Mouse (Mus musculus): ENCODE measurements around the gene Adrm1. TPM values are rescaled to one million over a fixed set of nuclear protein-coding genes. Genes with fewer than 3 reads are reported as not detected.
"Not testable (repeated sequence)": the region's sequence is repeated elsewhere in the genome, so short reads cannot be mapped to it uniquely, and the experiment has no call there.

Gene Adrm1
- polyA plus RNA-seq, 1 experiment from 2014 or later: 147 TPM

DNA sequence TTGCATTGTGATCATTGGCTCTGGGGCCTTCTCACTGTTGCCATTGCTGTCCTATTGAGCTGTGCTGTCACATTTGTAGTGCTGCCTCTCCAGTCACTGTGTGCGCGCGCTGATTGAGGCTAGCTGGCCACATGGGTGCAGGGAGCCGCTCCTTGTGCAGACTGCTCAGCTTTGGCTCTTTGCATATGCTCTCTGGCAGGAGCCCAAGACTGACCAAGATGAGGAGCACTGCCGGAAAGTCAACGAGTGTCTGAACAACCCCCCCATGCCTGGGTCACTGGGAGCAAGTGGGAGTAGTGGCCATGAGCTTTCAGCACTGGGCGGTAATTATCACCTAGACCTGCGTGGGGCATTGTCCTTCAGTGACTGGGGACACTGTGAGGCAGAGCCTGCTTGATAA lies 2.4 kb downstream of the Adrm1 start:
- not testable (repeated sequence) for H3K4me2 ChIP-seq (ENCODE audit: low read depth, low read length); ATAC-seq (ENCODE audit: low read depth); H3K4me3 ChIP-seq (ENCODE audit: low read depth, low read length)

DNA sequence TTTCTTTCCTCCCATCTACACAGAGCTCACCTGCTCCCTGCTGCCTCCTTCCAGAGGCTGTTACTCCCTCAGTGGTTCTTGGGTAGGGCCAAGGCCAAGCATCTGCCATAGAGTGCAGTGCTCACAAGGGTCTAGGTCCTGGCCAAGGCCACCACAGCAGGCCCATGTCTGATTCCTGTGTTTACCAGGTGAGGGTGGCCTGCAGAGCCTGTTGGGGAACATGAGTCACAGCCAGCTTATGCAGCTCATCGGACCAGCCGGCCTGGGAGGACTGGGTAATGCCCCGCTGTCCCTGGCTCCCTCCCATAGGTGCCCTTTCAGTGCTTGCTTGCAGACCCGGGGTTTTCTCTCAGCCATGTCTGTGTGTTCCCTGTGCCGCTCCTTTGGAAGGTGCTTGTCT lies 2.8 kb downstream of the Adrm1 start:
- Histone ChIP-seq H3K9me3 (ENCODE audit: control insufficient read depth, low read length) (no peaks in the 10 kb centered on the region), H3K4me3 (ENCODE audit: low read depth, low read length) (no peak overlapping the region), H3K27ac (ENCODE audit: low read depth, low read length) (no peak overlapping the region), H3K36me3 (ENCODE audit: control insufficient read depth, insufficient read depth, low read length) (peaks cover 33% of the 10 kb centered on the region), H3K9ac (replicated peaks; ENCODE audit: low read depth, low read length) (no peak overlapping the region), H3K27me3 (ENCODE audit: control insufficient read depth, insufficient read depth, low read length) (no peaks in the 10 kb centered on the region), H3K4me1 (ENCODE audit: control insufficient read depth, insufficient read depth, low read length) (peaks cover 11% of the 10 kb centered on the region), H3K4me2 (ENCODE audit: low read depth, low read length) (no peak overlapping the region)
- ATAC-seq (ENCODE audit: low read depth): no peak
- WGBS: 98% methylated on average over 5 of the region's 5 CpGs

More for the DNA sequence above, 2.4 kb downstream of the Adrm1 start:
- not testable (repeated sequence) for H3K27ac ChIP-seq (ENCODE audit: low read depth, low read length); H3K9ac ChIP-seq (replicated peaks; ENCODE audit: low read depth, low read length); H3K27me3 ChIP-seq (ENCODE audit: control insufficient read depth, insufficient read depth, low read length); H3K9me3 ChIP-seq (ENCODE audit: control insufficient read depth, low read length)
- 92% methylated on average over 8 of the region's 8 CpGs for whole genome bisulfite sequencing
- peaks cover 11% of the 10 kb centered on the region for H3K4me1 ChIP-seq (ENCODE audit: control insufficient read depth, insufficient read depth, low read length)
- H3K36me3 ChIP-seq (ENCODE audit: control insufficient read depth, insufficient read depth, low read length): peaks cover 33% of the 10 kb centered on the region

DNA sequence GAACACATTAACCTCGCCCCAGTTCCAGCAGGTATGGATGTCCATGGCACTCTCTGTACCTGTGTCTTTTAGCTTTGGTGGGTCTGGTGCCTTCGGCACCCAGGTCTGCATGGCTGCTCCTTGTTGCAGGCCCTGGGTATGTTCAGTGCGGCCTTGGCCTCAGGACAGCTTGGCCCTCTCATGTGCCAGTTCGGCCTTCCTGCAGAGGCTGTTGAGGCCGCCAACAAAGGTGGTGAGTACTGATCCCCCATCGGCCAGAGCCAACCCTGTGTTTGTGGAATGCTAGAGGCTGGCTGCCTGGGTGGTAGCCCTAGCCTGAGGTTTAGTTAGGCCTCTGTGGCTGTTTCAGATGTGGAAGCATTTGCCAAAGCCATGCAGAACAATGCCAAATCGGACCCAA lies 4.4 kb downstream of the Adrm1 start:
- Histone ChIP-seq H3K27ac (ENCODE audit: low read depth, low read length) (no peak overlapping the region), H3K27me3 (ENCODE audit: control insufficient read depth, insufficient read depth, low read length) (no peaks in the 10 kb centered on the region), H3K9ac (replicated peaks; ENCODE audit: low read depth, low read length) (no peak overlapping the region), H3K4me3 (ENCODE audit: low read depth, low read length) (no peak overlapping the region), H3K36me3 (ENCODE audit: control insufficient read depth, insufficient read depth, low read length) (peaks cover 33% of the 10 kb centered on the region), H3K4me2 (ENCODE audit: low read depth, low read length) (no peak overlapping the region), H3K4me1 (ENCODE audit: control insufficient read depth, insufficient read depth, low read length) (peaks cover 11% of the 10 kb centered on the region), H3K9me3 (ENCODE audit: control insufficient read depth, low read length) (no peaks in the 10 kb centered on the region)
- 91% methylated on average over 7 of the region's 7 CpGs for WGBS
- ATAC-seq (ENCODE audit: low read depth): no peak

DNA sequence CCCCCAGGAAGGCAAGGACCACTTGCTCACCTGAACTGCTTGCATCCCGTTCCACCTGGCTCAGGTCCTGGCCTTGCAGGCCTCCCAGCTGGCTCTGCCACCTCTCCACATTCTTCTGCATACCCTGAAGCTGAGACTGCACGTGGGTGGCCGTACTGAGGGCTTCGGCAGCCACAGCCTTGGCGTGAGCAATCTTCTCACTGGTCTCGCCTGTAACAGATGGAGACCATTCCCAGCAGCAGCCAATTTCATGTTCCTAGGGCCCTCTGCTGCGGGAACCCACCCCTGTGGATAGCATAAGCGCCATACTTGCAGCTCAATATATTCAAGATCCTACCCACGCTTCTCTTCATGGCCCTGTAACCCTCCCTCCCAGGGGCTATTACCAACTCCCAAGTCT lies 10.3 kb downstream of the Adrm1 start:
- H3K9ac ChIP-seq (replicated peaks; ENCODE audit: low read depth, low read length): no peak overlapping the region
- no peak overlapping the region for H3K4me2 ChIP-seq (ENCODE audit: low read depth, low read length)
- H3K27ac ChIP-seq (ENCODE audit: low read depth, low read length): no peak overlapping the region
- no peaks in the 10 kb centered on the region for H3K27me3 ChIP-seq (ENCODE audit: control insufficient read depth, insufficient read depth, low read length)
- no peaks in the 10 kb centered on the region for H3K9me3 ChIP-seq (ENCODE audit: control insufficient read depth, low read length)
- no peaks in the 10 kb centered on the region for H3K4me1 ChIP-seq (ENCODE audit: control insufficient read depth, insufficient read depth, low read length)
- H3K4me3 ChIP-seq (ENCODE audit: low read depth, low read length): no peak overlapping the region
- peaks cover 11% of the 10 kb centered on the region for H3K36me3 ChIP-seq (ENCODE audit: control insufficient read depth, insufficient read depth, low read length)
- WGBS: 88% methylated on average over 9 of the region's 9 CpGs
- no peak for ATAC-seq (ENCODE audit: low read depth)

DNA sequence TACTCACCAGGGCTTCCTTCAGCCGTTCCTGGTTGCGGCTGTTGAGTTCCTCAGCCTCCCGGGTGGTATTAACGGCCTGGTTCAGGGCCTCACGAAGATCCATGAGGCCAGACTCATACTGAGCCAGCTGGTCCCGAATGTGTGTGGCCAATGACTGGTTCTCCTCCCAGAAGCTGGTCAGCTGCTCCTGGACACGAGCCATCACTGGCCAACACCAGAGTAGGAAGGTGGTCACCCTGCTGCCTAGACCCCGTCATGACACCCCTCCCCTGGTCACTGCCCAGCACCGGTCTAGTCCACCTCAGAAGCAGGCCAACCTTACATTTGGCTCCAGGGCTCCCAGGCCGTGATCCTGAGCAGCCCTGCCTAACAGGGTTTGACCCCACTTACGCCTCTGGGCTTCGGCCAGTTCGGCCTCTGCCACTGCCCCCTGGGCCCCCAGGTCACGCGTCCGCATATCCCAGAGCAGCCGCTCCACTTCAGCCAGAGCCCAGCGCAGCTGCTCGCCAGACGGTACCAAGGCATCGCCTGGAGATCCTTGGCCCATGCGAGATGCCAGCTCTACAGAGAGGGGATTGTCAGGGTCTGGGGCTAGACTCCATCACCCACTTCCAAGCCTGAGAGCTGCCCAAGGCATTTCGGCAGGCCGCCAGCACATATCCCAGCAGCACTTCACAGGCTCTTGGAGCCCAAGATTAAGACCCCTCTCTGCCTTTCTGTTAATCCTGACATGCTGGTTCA lies 12.9 kb downstream of the Adrm1 start:
- H3K9ac ChIP-seq (replicated peaks; ENCODE audit: low read depth, low read length): no peak overlapping the region
- WGBS: 89% methylated on average over 24 of the region's 24 CpGs
- no peak overlapping the region for H3K27ac ChIP-seq (ENCODE audit: low read depth, low read length)
- no peaks in the 10 kb centered on the region for H3K27me3 ChIP-seq (ENCODE audit: control insufficient read depth, insufficient read depth, low read length)
- H3K4me1 ChIP-seq (ENCODE audit: control insufficient read depth, insufficient read depth, low read length): no peaks in the 10 kb centered on the region
- no peak overlapping the region for H3K4me2 ChIP-seq (ENCODE audit: low read depth, low read length)
- no peak for ATAC-seq (ENCODE audit: low read depth)
- H3K4me3 ChIP-seq (ENCODE audit: low read depth, low read length): no peak overlapping the region
- no peaks in the 10 kb centered on the region for H3K36me3 ChIP-seq (ENCODE audit: control insufficient read depth, insufficient read depth, low read length)
- no peaks in the 10 kb centered on the region for H3K9me3 ChIP-seq (ENCODE audit: control insufficient read depth, low read length)

DNA sequence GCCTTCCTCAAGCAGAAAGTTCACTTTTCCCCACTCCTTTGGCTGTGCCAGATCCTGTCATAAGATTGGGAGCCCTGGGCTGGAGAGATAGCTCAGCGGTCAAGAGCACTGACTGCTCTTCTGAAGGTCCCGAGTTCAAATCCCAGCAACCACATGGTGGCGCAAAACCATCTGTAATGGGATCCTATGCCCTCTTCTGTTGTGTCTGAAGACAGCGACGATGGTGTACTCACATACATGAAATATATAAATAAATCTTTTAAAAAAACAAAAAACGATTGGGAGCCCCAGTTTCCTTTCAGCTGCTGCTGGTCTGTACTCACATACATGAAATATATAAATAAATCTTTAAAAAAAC lies 13.4 kb downstream of the Adrm1 start:
- no peak for ATAC-seq (ENCODE audit: low read depth)
- H3K4me2 ChIP-seq (ENCODE audit: low read depth, low read length): no peak overlapping the region
- H3K9me3 ChIP-seq (ENCODE audit: control insufficient read depth, low read length): no peaks in the 10 kb centered on the region
- no peaks in the 10 kb centered on the region for H3K4me1 ChIP-seq (ENCODE audit: control insufficient read depth, insufficient read depth, low read length)
- 89% methylated on average over 6 of the region's 6 CpGs for WGBS
- no peaks in the 10 kb centered on the region for H3K36me3 ChIP-seq (ENCODE audit: control insufficient read depth, insufficient read depth, low read length)
- no peak overlapping the region for H3K9ac ChIP-seq (replicated peaks; ENCODE audit: low read depth, low read length)
- no peak overlapping the region for H3K27ac ChIP-seq (ENCODE audit: low read depth, low read length)
- H3K4me3 ChIP-seq (ENCODE audit: low read depth, low read length): no peak overlapping the region
- no peaks in the 10 kb centered on the region for H3K27me3 ChIP-seq (ENCODE audit: control insufficient read depth, insufficient read depth, low read length)

DNA sequence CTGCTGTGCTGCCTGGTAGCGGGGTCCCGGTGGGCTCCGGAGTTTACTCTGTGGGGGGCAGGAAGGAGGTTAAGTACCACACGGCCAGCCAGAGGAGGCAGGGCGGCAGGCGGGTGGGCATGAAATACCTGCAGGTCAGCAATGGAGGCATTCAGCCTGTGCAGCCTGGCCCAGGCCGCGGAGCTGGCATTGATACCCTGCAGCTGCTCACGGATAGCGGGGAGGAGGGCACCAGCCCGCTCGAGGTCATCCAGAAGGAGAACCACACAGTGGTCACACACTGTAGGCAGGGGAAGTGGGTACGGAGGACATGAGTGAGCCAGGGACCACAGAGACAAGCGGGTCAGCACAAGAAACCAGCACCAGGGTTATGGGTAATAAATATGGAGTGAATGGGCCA lies 14.4 kb downstream of the Adrm1 start:
- Histone ChIP-seq H3K36me3 (ENCODE audit: control insufficient read depth, insufficient read depth, low read length) (no peaks in the 10 kb centered on the region), H3K4me3 (ENCODE audit: low read depth, low read length) (no peak overlapping the region), H3K4me2 (ENCODE audit: low read depth, low read length) (no peak overlapping the region), H3K4me1 (ENCODE audit: control insufficient read depth, insufficient read depth, low read length) (no peaks in the 10 kb centered on the region), H3K9ac (replicated peaks; ENCODE audit: low read depth, low read length) (no peak overlapping the region), H3K27ac (ENCODE audit: low read depth, low read length) (no peak overlapping the region), H3K27me3 (ENCODE audit: control insufficient read depth, insufficient read depth, low read length) (no peaks in the 10 kb centered on the region), H3K9me3 (ENCODE audit: control insufficient read depth, low read length) (no peaks in the 10 kb centered on the region)
- no peak for ATAC-seq (ENCODE audit: low read depth)
- WGBS: 93% methylated on average over 14 of the region's 14 CpGs

DNA sequence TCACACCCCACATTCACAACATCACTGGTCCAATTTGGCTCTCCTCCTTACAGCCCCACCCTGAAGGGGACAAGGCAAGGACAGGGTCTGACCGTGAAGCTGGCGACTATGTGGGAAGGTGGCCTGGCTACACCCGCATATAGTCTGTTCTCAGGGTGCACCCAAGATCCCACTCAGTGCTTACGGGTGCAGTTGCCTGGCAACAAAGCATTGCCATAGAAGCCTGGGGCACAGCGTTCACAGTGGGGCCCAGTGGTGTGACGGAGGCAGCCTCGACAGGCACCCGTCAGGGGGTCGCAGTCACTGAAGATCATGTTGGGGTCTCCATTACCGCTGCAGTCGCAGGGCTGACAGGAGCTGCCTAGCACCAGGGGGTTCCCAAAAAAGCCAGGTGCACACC lies 16.1 kb downstream of the Adrm1 start:
- no peak for ATAC-seq (ENCODE audit: low read depth)
- H3K27me3 ChIP-seq (ENCODE audit: control insufficient read depth, insufficient read depth, low read length): no peaks in the 10 kb centered on the region
- no peaks in the 10 kb centered on the region for H3K36me3 ChIP-seq (ENCODE audit: control insufficient read depth, insufficient read depth, low read length)
- H3K4me2 ChIP-seq (ENCODE audit: low read depth, low read length): no peak overlapping the region
- H3K9ac ChIP-seq (replicated peaks; ENCODE audit: low read depth, low read length): no peak overlapping the region
- no peak overlapping the region for H3K27ac ChIP-seq (ENCODE audit: low read depth, low read length)
- no peaks in the 10 kb centered on the region for H3K9me3 ChIP-seq (ENCODE audit: control insufficient read depth, low read length)
- H3K4me3 ChIP-seq (ENCODE audit: low read depth, low read length): no peak overlapping the region
- H3K4me1 ChIP-seq (ENCODE audit: control insufficient read depth, insufficient read depth, low read length): no peaks in the 10 kb centered on the region
- WGBS: 80% methylated on average over 11 of the region's 11 CpGs

DNA sequence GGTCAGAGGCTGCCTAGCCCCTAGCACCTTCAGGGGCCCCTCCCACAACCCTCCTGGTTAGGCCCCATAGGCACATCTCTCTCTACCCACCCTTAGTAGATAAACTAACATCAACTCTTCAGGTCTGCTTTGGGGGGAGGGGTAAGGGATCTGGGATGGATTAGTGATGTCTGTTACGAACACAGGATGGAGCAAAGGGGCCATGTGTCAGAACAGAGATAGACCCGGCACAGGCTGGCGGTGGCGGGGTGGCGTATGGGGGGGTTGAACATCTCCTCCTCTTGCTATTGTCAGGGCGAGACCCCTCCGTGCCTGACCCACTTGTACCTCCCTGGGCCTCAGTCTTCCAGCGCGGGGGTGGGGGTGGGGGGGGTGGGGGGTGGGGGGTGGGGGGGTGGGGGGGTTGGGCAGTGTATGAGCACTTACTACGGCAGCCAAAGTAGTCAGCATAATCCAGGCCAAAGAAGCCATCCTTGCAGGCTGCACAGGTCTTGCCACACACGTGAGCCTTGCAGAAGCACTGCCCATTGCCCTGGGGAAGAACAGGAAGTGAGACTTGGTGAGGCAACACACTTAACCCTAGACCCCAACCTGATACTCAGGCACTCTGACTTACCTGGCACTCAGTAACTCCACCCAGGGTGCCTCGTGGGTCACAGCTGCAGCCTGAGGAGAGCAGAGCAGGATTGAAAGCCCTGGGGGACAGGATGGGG lies 25.5 kb downstream of the Adrm1 start:
- H3K36me3 ChIP-seq (ENCODE audit: control insufficient read depth, insufficient read depth, low read length): no peaks in the 10 kb centered on the region
- no peak overlapping the region for H3K27ac ChIP-seq (ENCODE audit: low read depth, low read length)
- ATAC-seq (ENCODE audit: low read depth): no peak
- H3K9me3 ChIP-seq (ENCODE audit: control insufficient read depth, low read length): no peaks in the 10 kb centered on the region
- no peaks in the 10 kb centered on the region for H3K27me3 ChIP-seq (ENCODE audit: control insufficient read depth, insufficient read depth, low read length)
- H3K4me1 ChIP-seq (ENCODE audit: control insufficient read depth, insufficient read depth, low read length): peaks cover 7% of the 10 kb centered on the region; the same call in 1 of the 2 replicates
- no peak overlapping the region for H3K9ac ChIP-seq (replicated peaks; ENCODE audit: low read depth, low read length)
- H3K4me3 ChIP-seq (ENCODE audit: low read depth, low read length): no peak overlapping the region
- H3K4me2 ChIP-seq (ENCODE audit: low read depth, low read length): no peak overlapping the region
- 68% methylated on average over 12 of the region's 12 CpGs for WGBS

Data from neural tube, embryonic 14.5 days (tissue).